Mouse (Mus musculus): ENCODE measurements at regions not wholly inside any gene's neighbourhood (a gene's known extent, or its start where the extent isn't known, plus 50 kb on each side); places are given as distances from the start of the nearest gene placed in this dataset.

DNA sequence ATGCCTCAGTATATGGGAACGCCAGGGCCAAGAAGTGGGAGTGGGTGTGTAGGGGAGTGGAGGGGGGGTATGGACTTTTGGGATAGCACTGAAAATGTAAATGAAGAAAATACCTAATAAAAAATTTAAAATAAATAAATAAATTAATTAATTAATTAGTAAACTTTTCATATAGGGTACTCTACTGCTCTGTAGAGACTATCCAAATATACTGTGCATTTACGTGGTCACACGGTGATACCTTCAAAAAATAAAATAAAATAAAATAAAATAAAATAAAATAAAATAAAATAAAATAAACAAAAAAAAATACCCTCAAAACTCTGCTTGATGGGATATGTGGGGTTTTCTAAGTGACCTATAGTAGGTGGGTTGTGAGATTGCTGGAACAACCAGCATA, 479.2 kb upstream of the Atp2b1 start:
- Histone ChIP-seq H3K27me3 (ENCODE audit: insufficient read depth, low read length) (no peaks in the 10 kb centered on the region), H3K36me3 (replicated peaks) (no peaks in the 10 kb centered on the region), H3K4me3 (ENCODE audit: low read depth, low read length) (no peak overlapping the region), H3K9me3 (replicated peaks) (no peaks in the 10 kb centered on the region), H3K4me1 (ENCODE audit: insufficient read depth, low read depth, low read length) (no peaks in the 10 kb centered on the region)
- TF ChIP-seq CTCF (IDR thresholded peaks at IDR 0.05; ENCODE audit: low read depth, low read length) = no peak
- no peak for TF ChIP-seq GATA2 (IDR thresholded peaks at IDR 0.05; ENCODE audit: borderline replicate concordance, low read depth, low read length)
- no peak for TF ChIP-seq POLR2AphosphoS5 (IDR thresholded peaks at IDR 0.05; ENCODE audit: insufficient replicate concordance, low read depth, low read length)
- TF ChIP-seq GATA1 (IDR thresholded peaks at IDR 0.05; ENCODE audit: borderline replicate concordance, low read length) = no peak
- no peak for TF ChIP-seq TAL1 (conservative IDR thresholded peaks at IDR 0.05; ENCODE audit: low read depth, low read length)
- ATAC-seq (ENCODE audit: extremely low read depth, insufficient number of reproducible peaks, low FRiP score, poor library complexity, severe bottlenecking) (no peak), DNase-seq (ENCODE audit: low spot score) (no peak)

- Histone ChIP-seq H3K9me3 (replicated peaks) (no peaks in the 10 kb centered on the region), H3K4me1 (ENCODE audit: insufficient read depth, low read depth, low read length) (no peaks in the 10 kb centered on the region), H3K4me3 (ENCODE audit: low read depth, low read length) (no peak overlapping the region), H3K36me3 (replicated peaks) (no peaks in the 10 kb centered on the region), H3K27me3 (ENCODE audit: insufficient read depth, low read length) (no peaks in the 10 kb centered on the region)
- ATAC-seq (ENCODE audit: extremely low read depth, insufficient number of reproducible peaks, low FRiP score, poor library complexity, severe bottlenecking) (no peak), DNase-seq (ENCODE audit: low spot score) (no peak)
- TF ChIP-seq GATA2 (IDR thresholded peaks at IDR 0.05; ENCODE audit: borderline replicate concordance, low read depth, low read length) = no peak
- no peak for TF ChIP-seq TAL1 (conservative IDR thresholded peaks at IDR 0.05; ENCODE audit: low read depth, low read length)
- no peak for TF ChIP-seq GATA1 (IDR thresholded peaks at IDR 0.05; ENCODE audit: borderline replicate concordance, low read length)
- TF ChIP-seq CTCF (IDR thresholded peaks at IDR 0.05; ENCODE audit: low read depth, low read length) = no peak
- TF ChIP-seq POLR2AphosphoS5 (IDR thresholded peaks at IDR 0.05; ENCODE audit: insufficient replicate concordance, low read depth, low read length) = no peak
Observed at GRCm38 (mm10) chr10:98461538-98461937, 452.7 kb upstream of the Atp2b1 start.

- H3K27me3 ChIP-seq (ENCODE audit: insufficient read depth, low read length) = no peaks in the 10 kb centered on the region
- no peaks in the 10 kb centered on the region for H3K4me1 ChIP-seq (ENCODE audit: insufficient read depth, low read depth, low read length)
- no peaks in the 10 kb centered on the region for H3K9me3 ChIP-seq (replicated peaks)
- ATAC-seq (ENCODE audit: extremely low read depth, insufficient number of reproducible peaks, low FRiP score, poor library complexity, severe bottlenecking) (no peak), DNase-seq (ENCODE audit: low spot score) (no peak)
- no peak overlapping the region for H3K4me3 ChIP-seq (ENCODE audit: low read depth, low read length)
- no peak for TF ChIP-seq POLR2AphosphoS5 (IDR thresholded peaks at IDR 0.05; ENCODE audit: insufficient replicate concordance, low read depth, low read length)
- no peaks in the 10 kb centered on the region for H3K36me3 ChIP-seq (replicated peaks)
Observed at GRCm38 (mm10) chr10:98474581-98474980, 439.6 kb upstream of the Atp2b1 start.

- no peak for TF ChIP-seq POLR2AphosphoS5 (IDR thresholded peaks at IDR 0.05; ENCODE audit: insufficient replicate concordance, low read depth, low read length)
- no peak for TF ChIP-seq GATA2 (IDR thresholded peaks at IDR 0.05; ENCODE audit: borderline replicate concordance, low read depth, low read length)
- no peak for TF ChIP-seq TAL1 (conservative IDR thresholded peaks at IDR 0.05; ENCODE audit: low read depth, low read length)
- no peak for TF ChIP-seq CTCF (IDR thresholded peaks at IDR 0.05; ENCODE audit: low read depth, low read length)
- no peak for TF ChIP-seq GATA1 (IDR thresholded peaks at IDR 0.05; ENCODE audit: borderline replicate concordance, low read length)
- DNase-seq (ENCODE audit: low spot score) = no peak
- H3K27me3 ChIP-seq (ENCODE audit: insufficient read depth, low read length) = peaks cover 3% of the 10 kb centered on the region; the same call in 1 of the 2 replicates
- no peaks in the 10 kb centered on the region for H3K36me3 ChIP-seq (replicated peaks)
- ATAC-seq (ENCODE audit: extremely low read depth, insufficient number of reproducible peaks, low FRiP score, poor library complexity, severe bottlenecking) = no peak
- no peak overlapping the region for H3K4me3 ChIP-seq (ENCODE audit: low read depth, low read length)
- no peaks in the 10 kb centered on the region for H3K4me1 ChIP-seq (ENCODE audit: insufficient read depth, low read depth, low read length)
- no peaks in the 10 kb centered on the region for H3K9me3 ChIP-seq (replicated peaks)
Observed at GRCm38 (mm10) chr10:98485751-98486681, 428.2 kb upstream of the Atp2b1 start.

DNA sequence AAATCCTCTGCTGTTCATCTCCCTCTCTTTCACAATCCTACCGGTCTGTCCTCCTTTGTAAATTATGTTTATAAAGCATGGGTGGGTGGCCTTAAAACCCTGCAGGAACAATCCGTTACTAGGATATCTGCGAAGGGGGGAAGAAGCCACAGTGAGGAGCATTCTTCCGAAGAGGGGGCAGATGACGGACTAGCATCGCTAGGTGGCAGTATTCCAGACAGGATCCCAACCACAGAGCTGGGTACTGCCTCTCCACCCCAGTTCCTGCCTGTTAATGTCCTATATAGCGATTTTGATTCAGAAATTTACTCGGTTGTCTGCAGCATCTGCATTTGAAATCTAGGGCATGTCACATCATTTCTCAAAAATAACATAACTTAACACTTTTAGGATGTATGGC, 419.9 kb upstream of the Atp2b1 start:
- ATAC-seq (ENCODE audit: extremely low read depth, insufficient number of reproducible peaks, low FRiP score, poor library complexity, severe bottlenecking) = peak; percentile 70
- Histone ChIP-seq H3K27me3 (ENCODE audit: insufficient read depth, low read length) (no peaks in the 10 kb centered on the region), H3K4me1 (ENCODE audit: insufficient read depth, low read depth, low read length) (peaks cover 4% of the 10 kb centered on the region; the same call in 1 of the 2 replicates), H3K9me3 (replicated peaks) (no peaks in the 10 kb centered on the region), H3K36me3 (replicated peaks) (no peaks in the 10 kb centered on the region), H3K4me3 (ENCODE audit: low read depth, low read length) (no peak overlapping the region)
- TF ChIP-seq CTCF (IDR thresholded peaks at IDR 0.05; ENCODE audit: low read depth, low read length) = peak; percentile 54
- no peak for TF ChIP-seq TAL1 (conservative IDR thresholded peaks at IDR 0.05; ENCODE audit: low read depth, low read length)
- peak; percentile 19 for DNase-seq (ENCODE audit: low spot score)

- H3K36me3 ChIP-seq (replicated peaks) = no peaks in the 10 kb centered on the region
- DNase-seq (ENCODE audit: low spot score) (no peak), ATAC-seq (ENCODE audit: extremely low read depth, insufficient number of reproducible peaks, low FRiP score, poor library complexity, severe bottlenecking) (no peak)
- peaks cover 4% of the 10 kb centered on the region; the same call in 1 of the 2 replicates for H3K4me1 ChIP-seq (ENCODE audit: insufficient read depth, low read depth, low read length)
- no peaks in the 10 kb centered on the region for H3K27me3 ChIP-seq (ENCODE audit: insufficient read depth, low read length)
- H3K4me3 ChIP-seq (ENCODE audit: low read depth, low read length) = no peak overlapping the region
- TF ChIP-seq GATA1 (IDR thresholded peaks at IDR 0.05; ENCODE audit: borderline replicate concordance, low read length) = no peak
- no peak for TF ChIP-seq CTCF (IDR thresholded peaks at IDR 0.05; ENCODE audit: low read depth, low read length)
- TF ChIP-seq POLR2AphosphoS5 (IDR thresholded peaks at IDR 0.05; ENCODE audit: insufficient replicate concordance, low read depth, low read length) = no peak
- no peak for TF ChIP-seq GATA2 (IDR thresholded peaks at IDR 0.05; ENCODE audit: borderline replicate concordance, low read depth, low read length)
- TF ChIP-seq TAL1 (conservative IDR thresholded peaks at IDR 0.05; ENCODE audit: low read depth, low read length) = no peak
- H3K9me3 ChIP-seq (replicated peaks) = no peaks in the 10 kb centered on the region
Observed at GRCm38 (mm10) chr10:98496254-98496653, 418.0 kb upstream of the Atp2b1 start.
